Mouse (Mus musculus) left cerebral cortex, postnatal 36 days (tissue): Measurements from ENCODE around the gene Abcb1a. TPM values are rescaled to one million over a fixed set of nuclear protein-coding genes. Genes with fewer than 3 reads are reported as not detected.
A peak's percentile ranks its signal among the peaks of the same experiment; 100 is the strongest.

ENCODE experiments used
- DNase-seq, 2 experiments: peaks; one replicate each; pipeline ENCODE4 v3.0.0; 2021 to 2022; ENCODE audit warnings: low spot score in 2 of 2, mixed read lengths in 1 of 2
- intact Hi-C: fragments of 180-260 bp; cut with DNase I; formaldehyde crosslinking; loops from one replicate; pipeline ENCODE4 v1.15.1; 2025
- total RNA-seq, 2 experiments: library from RNA; stranded (reverse); gene quantifications; 2 replicates each; pipeline ENCODE4 v1.2.3; 2021

Abcb1a gene
- total RNA-seq, result 10 to 100 TPM; 19.4 to 21.5 TPM

DNA sequence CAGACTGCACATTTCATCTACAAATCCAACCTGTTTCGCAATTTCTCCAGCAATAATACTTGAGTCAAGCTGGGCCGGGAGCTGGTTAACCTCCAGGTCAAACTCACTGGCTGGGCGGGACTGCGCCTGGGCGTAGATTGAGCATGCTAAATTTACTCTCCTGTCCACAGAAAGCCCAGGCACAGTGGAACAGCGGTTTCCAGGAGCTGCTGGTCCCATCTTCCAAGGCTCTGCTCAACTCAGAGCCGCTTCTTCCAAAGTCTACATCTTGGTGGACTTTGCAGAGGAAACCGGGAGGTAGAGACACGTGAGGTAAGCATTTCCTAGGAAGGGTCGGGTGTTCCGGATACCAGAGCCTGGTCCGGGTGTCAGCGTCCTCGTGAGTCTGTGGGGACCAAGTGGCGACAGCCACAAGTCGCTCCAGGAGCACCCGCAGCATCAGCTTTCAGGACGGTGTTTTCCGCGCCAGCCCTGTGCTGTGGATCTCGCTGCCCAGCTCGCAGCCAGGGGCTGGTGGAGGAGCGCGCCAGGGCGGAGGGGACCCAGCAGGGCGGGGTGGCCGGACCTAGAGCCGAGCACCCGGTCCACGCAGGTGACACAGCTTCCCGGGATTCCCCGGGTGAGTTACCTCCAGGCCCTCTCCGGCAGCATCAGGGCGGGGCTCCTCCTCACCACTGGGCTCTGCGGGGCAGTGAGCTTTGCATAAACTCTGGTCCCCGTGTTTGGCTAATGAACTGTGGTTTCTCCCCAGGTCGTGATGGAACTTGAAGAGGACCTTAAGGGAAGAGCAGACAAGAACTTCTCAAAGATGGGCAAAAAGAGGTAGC, at the start of gene Abcb1a:
TSS of gene Abcb1a (plus strand) at position 167 of the 827 bp plus-strand sequence.
- intact Hi-C loops, result no loop called here
- DNase-seq, result peak; percentile 6 to 13

DNA sequence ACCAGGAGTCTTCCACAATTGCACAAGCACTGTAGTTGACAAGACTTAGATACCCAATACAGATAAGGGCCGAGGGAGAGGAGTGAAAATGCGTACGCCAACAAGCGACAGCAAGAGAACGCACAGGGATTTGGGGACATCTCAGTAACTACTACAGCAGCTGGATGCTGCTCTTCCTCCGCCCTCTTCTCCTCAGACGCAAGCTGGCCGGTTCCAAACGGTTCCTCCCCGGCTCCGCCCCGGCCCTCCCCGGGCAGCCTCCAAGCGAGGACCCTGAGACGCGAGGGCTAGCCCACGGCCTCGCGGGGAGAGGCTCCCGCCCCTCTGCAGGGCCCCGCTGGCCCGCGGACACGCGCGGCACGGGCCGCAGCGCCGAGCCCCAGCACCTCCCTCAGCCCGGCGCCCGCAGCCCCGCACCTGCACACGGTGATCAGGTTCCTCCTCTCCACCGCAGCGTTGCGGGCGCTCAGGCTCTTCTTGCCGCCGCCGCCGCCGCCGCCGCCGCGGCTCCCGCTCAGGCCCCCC, 37.7 kb upstream of the Abcb1a start:
- intact Hi-C loops, result no loop called here
- peak; percentile 75 to 80 for DNase-seq

DNA sequence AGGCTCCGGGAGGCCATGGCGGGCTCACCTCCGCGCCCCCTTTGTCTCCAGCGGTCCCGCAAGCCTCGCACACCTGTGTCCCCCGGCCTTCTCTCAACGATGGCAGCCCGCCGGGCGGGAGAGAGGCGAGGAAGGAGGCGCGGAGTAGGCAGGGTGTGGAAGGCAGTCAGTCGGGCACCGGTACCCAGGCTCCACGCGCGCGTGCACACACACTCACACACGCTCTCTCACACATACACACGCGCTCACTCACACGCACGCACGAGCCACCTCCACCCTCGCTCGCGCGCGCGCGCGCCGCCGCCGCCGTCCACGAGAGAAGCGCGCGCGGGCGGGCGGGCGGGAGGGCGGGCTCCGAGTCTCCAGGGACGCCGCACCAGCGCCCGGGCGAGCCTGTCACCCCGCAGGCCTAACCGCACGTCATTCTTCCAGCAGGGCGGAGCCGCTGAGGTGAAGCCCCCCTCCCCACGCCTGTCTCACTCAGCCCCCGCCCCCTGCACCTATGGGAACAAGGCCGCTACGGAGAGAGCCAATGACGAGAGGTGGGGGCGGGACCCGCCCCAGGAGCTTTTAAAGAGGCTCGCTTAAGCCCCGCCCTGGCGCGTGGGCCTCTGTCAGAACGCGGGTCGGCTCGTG, 37.2 kb upstream of the Abcb1a start, which contains the start of gene Rundc3b:
TSS of gene Rundc3b (minus strand) at position 357 of the 636 bp plus-strand sequence.
- intact Hi-C loops, result no loop called here

DNA sequence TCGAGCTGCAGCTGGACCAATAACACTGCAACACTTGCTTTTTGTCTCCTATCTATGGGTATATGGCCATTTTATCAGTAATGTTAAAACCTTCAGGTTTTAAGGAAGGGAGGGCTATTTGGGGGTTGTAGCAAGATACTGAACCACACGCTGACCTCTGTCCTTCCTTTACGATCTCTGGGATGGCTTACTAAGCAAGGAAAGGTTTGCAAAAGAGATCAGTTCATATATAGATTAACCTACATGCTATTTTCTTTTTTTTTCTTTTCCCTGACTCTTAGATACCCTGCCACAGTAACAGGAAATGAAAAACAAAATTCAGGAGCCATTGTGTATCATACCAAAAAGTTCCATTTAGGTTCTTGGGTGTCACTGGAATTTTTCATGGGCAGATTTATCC, 27.0 kb upstream of the Abcb1a start:
- intact Hi-C loops, result no loop called here
- no peak for DNase-seq

More for the DNA sequence above, 37.2 kb upstream of the Abcb1a start, which contains the start of gene Rundc3b:
- DNase-seq, result peak; percentile 89 to 91

DNA sequence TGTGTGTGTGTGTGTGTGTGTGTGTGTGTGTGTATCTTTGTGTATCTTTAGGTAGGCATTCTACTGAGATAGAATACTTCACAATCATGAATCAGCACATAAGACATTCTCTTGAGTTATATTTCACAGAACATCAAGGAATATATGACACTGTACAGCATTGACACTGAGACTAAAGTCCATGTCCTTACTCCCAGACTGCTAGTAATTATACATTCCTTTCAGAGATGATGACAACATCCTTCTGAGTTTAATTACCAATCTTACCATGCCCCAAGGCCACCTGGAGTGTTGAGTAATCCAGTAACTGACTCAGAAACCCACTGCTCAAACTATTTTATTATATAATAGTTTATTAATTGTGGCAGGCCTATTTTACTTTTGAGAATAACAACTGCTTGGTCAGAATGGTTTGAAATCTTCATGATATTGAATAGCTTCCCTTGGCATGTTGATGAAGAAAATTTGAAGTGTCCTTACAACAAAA, 25.3 kb upstream of the Abcb1a start:
- intact Hi-C loops, result no loop called here

DNA sequence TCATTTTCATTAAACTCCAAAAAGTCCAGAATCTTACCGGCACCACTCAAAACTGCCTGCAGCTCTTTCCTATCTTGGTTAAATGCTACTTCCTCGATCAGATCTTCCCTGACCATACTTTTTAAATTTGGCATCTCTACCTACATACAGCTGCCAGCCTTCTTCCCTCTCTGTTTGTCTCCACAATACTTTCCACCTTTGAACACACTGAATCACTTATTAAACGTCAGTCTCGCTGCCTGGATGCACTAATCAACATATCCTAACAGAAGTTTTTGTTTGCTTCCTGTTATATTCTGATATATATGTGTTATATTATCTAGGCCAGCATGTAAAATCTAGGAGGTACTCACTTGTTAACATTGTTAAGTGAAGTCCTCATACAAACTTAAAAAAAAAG, 11.6 kb upstream of the Abcb1a start:
- intact Hi-C loops, result no loop called here
- no peak for DNase-seq

More for the DNA sequence above, 25.3 kb upstream of the Abcb1a start:
- no peak for DNase-seq

DNA sequence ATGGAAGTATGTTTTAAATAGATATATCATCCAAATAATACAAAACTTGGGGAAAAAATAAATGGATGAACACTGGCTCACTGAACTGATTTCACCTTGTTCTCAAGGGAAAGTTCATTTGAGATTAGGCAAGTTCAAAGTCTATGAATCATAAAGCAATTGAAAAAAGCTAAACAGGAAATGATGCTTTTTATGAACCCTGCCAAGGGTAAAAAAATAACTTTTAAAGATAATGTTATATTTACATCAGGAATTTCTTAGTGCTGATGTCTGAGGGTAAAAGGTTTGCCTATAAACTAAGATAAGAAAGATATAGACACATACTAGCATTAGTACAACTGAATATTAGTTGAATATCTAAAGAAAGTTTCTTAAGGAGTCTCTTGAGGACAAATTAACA, 11.1 kb upstream of the Abcb1a start:
- DNase-seq, result no peak
- intact Hi-C loops, result no loop called here

DNA sequence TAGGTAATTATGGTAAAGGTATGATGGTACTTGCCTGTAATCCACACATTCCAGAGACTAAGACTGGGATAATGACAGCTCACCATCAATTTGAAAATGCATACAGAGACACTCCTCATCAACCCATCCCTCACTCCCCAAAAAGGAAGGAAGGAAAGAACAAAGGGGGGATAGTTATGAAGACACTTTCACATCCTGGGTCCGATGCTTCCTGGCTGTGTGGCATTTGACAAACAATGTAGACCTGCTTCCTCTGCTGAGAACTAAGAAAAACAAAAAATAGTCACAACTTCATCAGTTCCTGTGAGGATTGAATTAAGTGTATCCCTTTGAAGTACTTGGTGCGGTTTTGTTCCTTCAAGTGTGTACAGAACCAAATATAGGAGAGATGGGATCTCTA, 7.8 kb upstream of the Abcb1a start:
- intact Hi-C loops, result no loop called here
- DNase-seq, result no peak

DNA sequence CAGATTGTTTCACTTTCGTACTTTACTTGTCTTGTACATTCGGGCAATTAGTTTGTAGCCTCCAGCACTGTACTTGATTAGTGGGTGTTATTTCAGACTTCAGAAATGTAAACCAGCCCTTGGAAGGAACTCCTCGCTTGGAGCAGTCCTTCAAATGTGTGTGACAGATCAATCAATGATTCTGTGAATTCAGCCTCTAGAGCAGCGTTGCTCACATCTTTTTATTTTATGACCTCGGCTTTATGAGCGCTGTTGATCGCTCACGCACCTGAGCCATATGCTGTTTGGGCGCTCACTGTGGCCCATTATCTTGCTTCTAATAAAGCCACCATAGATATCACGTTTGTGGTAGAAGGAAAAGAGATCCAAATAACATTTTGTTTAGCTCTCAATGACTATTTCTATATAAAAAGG, 868 bp downstream of the Abcb1a start:
- intact Hi-C loops, result no loop called here
- no peak for DNase-seq

DNA sequence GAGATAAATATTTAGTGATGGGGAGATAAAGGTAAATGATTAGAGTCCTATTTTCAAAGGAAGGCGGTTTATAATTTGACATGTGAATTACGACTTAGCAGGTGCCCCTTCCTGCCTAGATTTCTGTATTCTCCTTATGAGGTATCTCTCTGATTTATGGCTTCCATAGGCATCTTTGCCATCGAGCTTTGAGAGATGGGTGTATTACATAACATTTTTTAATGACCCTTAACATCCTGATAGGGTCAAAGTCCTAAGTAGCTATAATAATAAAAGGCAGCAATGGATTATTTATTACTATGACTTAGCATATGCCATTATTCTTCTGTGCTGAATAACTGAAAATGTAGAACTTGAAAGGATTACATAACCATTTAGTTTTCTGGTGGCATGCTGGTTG, 4.8 kb downstream of the Abcb1a start:
- no peak for DNase-seq
- intact Hi-C loops, result no loop called here

DNA sequence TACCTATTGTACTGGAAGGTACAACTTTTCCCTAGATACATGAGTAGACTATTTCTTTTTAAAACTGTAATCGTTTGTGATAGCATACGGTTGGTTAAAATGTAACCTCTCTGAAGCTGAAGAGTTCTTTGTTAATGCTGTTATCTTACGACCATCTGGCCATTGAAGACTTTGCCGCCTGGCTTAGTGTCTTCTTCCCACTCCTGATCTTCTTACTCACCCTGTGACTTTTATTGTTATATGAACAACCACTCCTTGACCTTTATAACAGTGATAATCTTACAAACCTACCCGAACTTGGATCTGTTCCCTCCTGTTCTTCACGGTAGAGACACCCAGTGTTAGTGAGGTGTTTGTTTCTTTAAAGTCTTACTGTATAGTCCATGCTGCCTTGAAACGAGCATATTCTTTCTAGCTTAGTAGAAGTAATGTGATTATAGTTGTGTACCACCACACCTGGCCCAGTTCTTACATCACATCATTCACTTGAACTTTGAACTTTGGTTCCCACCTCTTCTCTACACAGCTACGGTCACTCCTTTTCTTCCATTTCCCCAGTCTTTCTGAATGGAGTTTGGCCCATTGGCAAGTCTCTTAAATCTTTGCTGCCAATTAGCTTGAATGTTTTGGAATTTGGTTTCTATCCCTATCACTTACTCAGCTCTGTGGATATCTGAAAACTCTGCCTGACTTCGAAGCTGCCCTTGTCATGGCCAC, 8.0 kb downstream of the Abcb1a start:
- no peak for DNase-seq
- intact Hi-C loops, result no loop called here

DNA sequence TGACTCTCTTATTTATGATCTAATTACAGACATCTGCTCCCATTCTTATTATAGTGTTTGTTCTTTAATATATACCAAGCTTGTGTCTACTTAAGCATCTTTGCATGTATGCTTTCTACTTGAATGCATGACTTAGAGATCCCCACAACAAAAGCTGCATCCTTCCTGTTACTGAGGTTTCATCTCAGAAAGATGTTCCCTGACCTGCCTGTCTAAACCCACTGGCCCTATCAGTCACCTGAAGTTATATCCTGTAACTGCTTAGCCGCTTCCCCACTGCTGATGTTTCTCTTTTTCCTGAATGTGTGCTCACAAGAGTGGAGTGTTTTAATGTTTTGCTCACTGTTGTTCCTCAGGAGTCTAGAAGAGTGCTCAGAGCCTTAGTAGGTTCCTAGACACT, 9.7 kb downstream of the Abcb1a start:
- intact Hi-C loops, result no loop called here
- DNase-seq, result no peak

DNA sequence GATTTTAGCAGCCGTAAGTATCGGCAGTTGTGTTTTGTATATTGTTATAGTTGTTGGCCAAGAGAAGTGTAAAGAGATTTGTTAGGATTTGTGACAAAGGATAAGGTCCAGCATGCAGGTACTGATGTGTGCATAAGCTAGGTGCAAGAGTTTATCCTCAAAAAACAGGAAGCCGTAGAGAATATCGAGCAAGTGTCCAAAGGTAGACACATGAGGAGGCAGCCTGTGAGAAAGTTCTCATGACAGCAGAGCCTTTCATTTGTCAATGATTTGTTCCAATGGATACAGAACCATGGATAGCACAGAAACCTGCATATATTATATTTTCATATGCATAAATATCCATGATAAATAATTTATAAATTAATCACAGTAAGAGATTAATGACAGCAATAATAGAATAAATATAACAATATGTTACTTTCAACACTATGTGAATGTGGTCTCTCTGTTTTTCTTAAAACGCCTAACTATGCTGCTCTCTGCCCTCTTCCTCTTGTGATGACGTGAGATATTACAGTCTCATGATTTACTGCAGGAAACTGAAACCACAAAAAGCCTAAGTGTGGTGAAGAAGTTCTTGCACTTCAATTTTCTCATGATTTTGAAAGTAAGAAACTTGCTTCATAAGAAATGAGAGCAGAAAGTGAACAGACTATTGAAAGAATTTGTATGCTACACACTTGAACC, 15.5 kb downstream of the Abcb1a start:
- DNase-seq, result no peak

DNA sequence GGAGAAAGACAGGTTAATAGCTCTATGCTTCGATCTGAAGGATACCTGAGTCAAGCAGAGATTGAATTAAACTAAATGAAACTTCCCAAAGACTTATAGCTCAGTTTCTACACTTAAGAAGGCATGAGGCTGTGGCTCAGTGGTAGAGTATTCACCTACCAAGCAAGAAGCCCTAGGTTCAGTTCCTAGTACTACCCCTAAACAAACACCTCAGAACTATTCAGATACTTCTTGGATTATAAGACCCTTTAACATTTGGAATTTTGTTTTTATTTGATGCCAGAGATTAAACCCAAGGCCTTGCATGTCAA, 16.0 kb downstream of the Abcb1a start:
- intact Hi-C loops, result no loop called here
- DNase-seq, result no peak

More for the DNA sequence above, 15.5 kb downstream of the Abcb1a start:
- intact Hi-C loops, result no loop called here

DNA sequence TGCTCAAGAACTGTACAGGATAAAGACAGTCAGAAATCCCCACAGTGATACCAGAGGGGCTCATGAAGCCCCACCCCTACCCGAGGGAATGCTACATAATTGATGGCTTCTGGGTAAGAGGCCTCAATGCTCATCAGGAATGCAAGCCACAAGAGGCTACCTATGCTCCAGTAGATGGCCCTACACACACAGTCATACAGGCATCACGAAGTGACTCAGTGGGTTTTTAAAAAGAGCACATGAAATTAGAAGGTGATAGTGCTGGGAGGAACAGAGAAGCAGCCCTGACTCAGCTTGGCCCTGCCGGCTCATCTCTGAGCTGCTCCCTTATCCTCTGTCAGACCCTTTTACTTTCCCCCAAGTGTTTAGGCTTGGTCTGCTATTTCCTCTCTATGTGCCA, 21.3 kb downstream of the Abcb1a start:
- intact Hi-C loops, result no loop called here
- no peak for DNase-seq

DNA sequence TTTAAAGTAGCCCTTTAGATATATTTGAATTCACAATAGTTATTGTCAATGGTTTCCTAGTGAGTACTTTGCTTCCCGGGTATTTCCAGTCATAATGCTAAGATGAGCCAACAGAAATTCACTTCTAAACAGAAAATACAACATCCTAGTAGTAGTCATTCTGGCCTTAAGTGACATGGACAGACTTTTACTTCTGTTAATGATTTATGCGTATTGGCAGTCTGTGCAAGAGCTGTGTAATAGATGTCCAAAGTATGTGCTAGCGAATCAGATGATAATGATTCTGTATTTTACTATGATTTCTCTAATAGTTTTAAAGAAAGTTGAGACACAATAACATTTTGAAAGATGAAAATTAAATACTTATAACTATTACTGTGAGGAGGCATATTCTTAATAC, 23.8 kb downstream of the Abcb1a start:
- DNase-seq, result no peak
- intact Hi-C loops, result no loop called here

DNA sequence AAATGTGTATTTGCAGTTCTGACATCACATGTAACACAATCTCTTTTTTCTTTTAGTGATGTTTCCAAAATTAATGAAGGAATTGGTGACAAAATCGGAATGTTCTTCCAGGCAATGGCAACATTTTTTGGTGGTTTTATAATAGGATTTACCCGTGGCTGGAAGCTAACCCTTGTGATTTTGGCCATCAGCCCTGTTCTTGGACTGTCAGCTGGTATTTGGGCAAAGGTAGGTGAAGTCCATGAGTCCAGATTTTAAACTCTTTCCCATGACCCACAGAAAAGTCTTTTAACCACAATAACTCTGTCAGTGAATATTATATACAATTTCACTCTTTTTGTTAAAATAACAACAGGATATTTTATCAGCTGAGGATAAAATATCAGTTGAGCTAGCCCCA, 26.2 kb downstream of the Abcb1a start:
- intact Hi-C loops, result no loop called here
- DNase-seq, result no peak

DNA sequence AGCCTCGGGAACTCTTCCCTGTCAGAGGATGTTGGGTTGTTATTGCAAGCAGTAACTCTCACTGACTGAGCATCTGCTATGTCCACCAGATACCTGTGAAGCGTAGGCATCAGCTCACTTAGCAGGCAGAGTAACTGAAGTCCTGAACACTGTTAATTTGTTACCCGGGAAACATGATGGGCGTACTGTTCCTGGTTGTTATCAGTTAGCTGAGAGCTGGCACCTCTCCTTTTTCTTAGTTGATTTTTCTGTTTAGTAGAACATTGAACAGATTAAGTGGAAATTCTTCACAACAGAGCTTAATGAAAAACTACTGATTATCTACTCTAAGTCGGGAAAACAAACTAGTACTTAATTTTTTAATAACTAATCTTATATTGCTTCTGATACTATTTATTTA, 27.7 kb downstream of the Abcb1a start:
- DNase-seq, result no peak
- intact Hi-C loops, result no loop called here

DNA sequence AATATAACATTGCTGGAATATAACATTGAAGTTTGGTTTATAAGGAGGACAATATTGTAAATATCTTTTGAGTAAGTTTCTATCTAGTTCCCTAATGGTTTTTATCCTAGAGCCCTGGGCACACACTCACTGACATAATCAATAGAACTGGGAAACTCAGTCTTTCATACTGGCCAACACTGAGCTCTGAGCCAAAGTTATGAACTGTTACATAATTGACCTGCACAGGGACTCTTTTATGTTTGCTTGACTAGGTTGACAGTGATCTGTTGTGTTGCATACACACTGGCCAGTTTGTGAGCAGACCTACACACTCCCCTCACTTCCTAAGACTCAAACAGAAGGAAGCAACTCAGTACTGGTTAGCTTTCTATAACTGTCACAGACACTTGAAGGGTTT, 56.2 kb downstream of the Abcb1a start:
- no peak for DNase-seq
- intact Hi-C loops, result no loop called here

DNA sequence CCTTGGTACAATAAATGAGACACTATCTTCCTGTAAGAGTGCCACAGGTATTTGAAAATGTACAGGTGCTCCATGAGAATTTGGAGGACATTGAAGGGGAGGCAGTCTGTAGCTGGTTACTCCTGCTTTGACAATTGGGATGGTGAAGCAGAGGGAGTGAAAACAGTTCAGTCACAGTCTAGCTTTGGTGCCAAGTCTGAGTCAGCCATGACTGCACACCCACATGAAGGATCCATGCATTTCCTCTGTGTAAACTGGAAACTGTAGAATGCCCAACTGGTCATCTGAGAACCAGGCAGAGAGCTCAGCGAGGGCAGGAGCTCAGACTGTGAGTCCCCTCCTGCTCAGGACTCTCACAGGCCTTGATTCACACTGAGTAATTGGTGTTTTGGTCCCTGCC, 59.7 kb downstream of the Abcb1a start:
- peak in 1 of 2 experiments; percentile 16 for DNase-seq
- intact Hi-C loops, result no loop called here
